ENCODE assay signal across 8 mouse cellular contexts in genomic region chr14:46881581-46882430, GRCm38 (mm10). TPM values are rescaled to one million over a fixed set of nuclear protein-coding genes. Genes with fewer than 3 reads are reported as not detected.
DNase-seq lines count a peak whose midpoint lies in the region; ATAC-seq lines count a peak whose summit lies in the region.

No protein-coding gene starts in this region.

- ATAC-seq in cerebellum, adult (ENCODE audit: insufficient number of reproducible peaks, low FRiP score, low TSS enrichment) = peak; percentile 14
- ATAC-seq in kidney, embryonic 14.5 days (ENCODE audit: low FRiP score, low TSS enrichment) = peak; percentile 2; the same call in 1 of the 2 replicates
- peak; percentile 0; the same call in 1 of the 2 replicates for ATAC-seq in midbrain, embryonic 11.5 days (ENCODE audit: low FRiP score)

- H3K27me3 ChIP-seq in kidney, embryonic 14.5 days (ENCODE audit: control insufficient read depth, insufficient read depth, low read length) = no peaks in the 10 kb centered on the region
- H3K27me3 ChIP-seq in midbrain, embryonic 11.5 days (ENCODE audit: control insufficient read depth, insufficient read depth, low read length) = peaks cover 2% of the 10 kb centered on the region; the same call in 1 of the 2 replicates

- H3K4me3 ChIP-seq in kidney, embryonic 14.5 days (ENCODE audit: low read length) = peak overlapping the region; percentile 67
- peak overlapping the region; percentile 61 for H3K4me3 ChIP-seq in midbrain, embryonic 11.5 days (ENCODE audit: low read depth, low read length)

- no peak for DNase-seq in cerebellum, postnatal 4 days (ENCODE audit: low spot score in 2 of 2)
- peak; percentile 42 for DNase-seq in ES-CJ7 (ENCODE audit: low read depth, low spot score)
- peak; percentile 64 for DNase-seq in embryo, embryonic 10.5 days (ENCODE audit: low spot score)
- peak; percentile 21 for DNase-seq in heart, adult 8-10 months (ENCODE audit: low spot score)
- peak; percentile 91 for DNase-seq in midbrain, embryonic 11.5 days (ENCODE audit: low spot score, missing footprints)
- DNase-seq in testis, postnatal 14 days (ENCODE audit: low spot score) = peak; percentile 20

- peaks cover 11% of the 10 kb centered on the region for H3K4me1 ChIP-seq in kidney, embryonic 14.5 days (ENCODE audit: control insufficient read depth, insufficient read depth, low read length)
- peaks cover 23% of the 10 kb centered on the region for H3K4me1 ChIP-seq in midbrain, embryonic 11.5 days (ENCODE audit: control insufficient read depth, insufficient read depth, low read length)

- no peak overlapping the region for H3K27ac ChIP-seq in kidney, embryonic 14.5 days (ENCODE audit: low read depth, low read length)
- H3K27ac ChIP-seq in midbrain, embryonic 11.5 days (ENCODE audit: low read depth, low read length) = no peak overlapping the region

- no peaks in the 10 kb centered on the region for H3K36me3 ChIP-seq in kidney, embryonic 14.5 days (ENCODE audit: control insufficient read depth, insufficient read depth, low read length)
- H3K36me3 ChIP-seq in midbrain, embryonic 11.5 days (ENCODE audit: control insufficient read depth, insufficient read depth, low read length) = no peaks in the 10 kb centered on the region

- peak overlapping the region; percentile 84 for H3K4me2 ChIP-seq in kidney, embryonic 14.5 days (replicated peaks; ENCODE audit: low read depth, low read length)
- H3K4me2 ChIP-seq in midbrain, embryonic 11.5 days = peak overlapping the region; percentile 90

- H3K9me3 ChIP-seq in kidney, embryonic 14.5 days (ENCODE audit: control insufficient read depth, low read length) = no peaks in the 10 kb centered on the region
- H3K9me3 ChIP-seq in midbrain, embryonic 11.5 days (ENCODE audit: control insufficient read depth, low read length) = no peaks in the 10 kb centered on the region

- H3K9ac ChIP-seq in kidney, embryonic 14.5 days (ENCODE audit: low read depth, low read length) = peak overlapping the region; percentile 75; the same call in 1 of the 2 replicates
- peak overlapping the region; percentile 79 for H3K9ac ChIP-seq in midbrain, embryonic 11.5 days (ENCODE audit: low read length)

- WGBS in kidney, embryonic 14.5 days = 5% methylated on average over 39 of the region's 40 CpGs
- 3% methylated on average over 40 of the region's 40 CpGs for WGBS in midbrain, embryonic 11.5 days

RNA-seq across cellular contexts. Expression of gene Samd4, which starts 0.8 kb away (rescaled TPM):
- total RNA-seq in heart, adult 8-10 months (2022) = 10 to 100 TPM; 60.6 to 71.1 (median 65.1) TPM
- polyA plus RNA-seq in kidney, embryonic 14.5 days (2014; fragmentation: Nextera tagmentation; extraction: Ambion mirVana) = 2.6 and 2.9 TPM in 2 replicates
- polyA plus RNA-seq in midbrain, embryonic 11.5 days (2014; fragmentation: Nextera tagmentation; extraction: Ambion mirVana) = 2.7 and 2.8 TPM in 2 replicates

RNA-seq across cellular contexts. Expression of gene Cgrrf1, which starts 49.9 kb away (rescaled TPM):
- 10 to 100 TPM; 33.5 to 40.4 (median 36.9) TPM for total RNA-seq in heart, adult 8-10 months (2022)
- 30.6 and 38.6 TPM in 2 replicates for polyA plus RNA-seq in kidney, embryonic 14.5 days (2014; fragmentation: Nextera tagmentation; extraction: Ambion mirVana)
- 38.6 and 38.7 TPM in 2 replicates for polyA plus RNA-seq in midbrain, embryonic 11.5 days (2014; fragmentation: Nextera tagmentation; extraction: Ambion mirVana)

RNA-seq across cellular contexts. Expression of gene Gmfb, which starts 59.8 kb away (rescaled TPM):
- total RNA-seq in heart, adult 8-10 months (2022) = 10 to 100 TPM; 28.7 to 36.4 (median 33.3) TPM
- polyA plus RNA-seq in kidney, embryonic 14.5 days (2014; fragmentation: Nextera tagmentation; extraction: Ambion mirVana) = 53.8 and 89.9 TPM in 2 replicates
- polyA plus RNA-seq in midbrain, embryonic 11.5 days (2014; fragmentation: Nextera tagmentation; extraction: Ambion mirVana) = 118 and 127 TPM in 2 replicates

Comparison
In these comparisons a context has a peak if more than half of its experiments do, and no peak if none do; other contexts are left out.
1. DNase-seq: peak in ES-CJ7 (single experiment), embryo, embryonic 10.5 days (single experiment), heart, adult 8-10 months (single experiment), midbrain, embryonic 11.5 days (single experiment) and testis, postnatal 14 days (single experiment); none in cerebellum, postnatal 4 days (0 of 2).
2. Peak in every context shown above with its lines, with median percentiles within 50 percentile points of each other: ATAC-seq.